Mouse (Mus musculus): ENCODE data around the gene Nell2.

Nell2 gene

GRCm38 (mm10) chr15:95108626-95109025 lies 419.7 kb downstream of the Nell2 start:
- in situ Hi-C loops (cut with MboI, MseI): no loop called here

DNA sequence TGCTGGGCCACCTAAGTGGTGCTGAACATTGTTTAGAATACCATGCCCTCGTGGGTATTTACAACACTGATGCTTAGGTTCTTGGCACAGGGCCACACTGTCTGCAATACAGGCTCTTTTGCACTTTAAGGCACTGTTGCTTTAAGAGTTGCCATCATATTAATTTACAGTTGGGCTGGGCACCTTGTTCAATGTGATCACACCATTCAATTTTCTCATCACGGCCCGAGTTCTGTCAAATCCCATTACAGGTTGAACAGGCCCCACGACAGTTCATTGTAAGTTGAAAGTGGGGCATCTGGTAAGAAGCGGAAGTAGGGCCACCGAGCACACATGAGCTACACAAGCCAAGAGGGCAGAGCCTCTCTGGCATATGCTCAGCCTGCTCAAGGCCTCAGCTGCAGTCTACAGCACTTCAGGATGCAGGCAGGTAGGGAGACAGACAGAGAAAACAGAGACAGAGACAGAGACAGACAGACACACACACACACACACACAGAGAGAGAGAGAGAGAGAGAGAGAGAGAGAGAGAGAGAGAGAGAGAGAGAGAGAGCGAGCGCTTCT lies 421.0 kb downstream of the Nell2 start:
- in situ Hi-C loops (cut with MboI, MseI): no loop called here

DNA sequence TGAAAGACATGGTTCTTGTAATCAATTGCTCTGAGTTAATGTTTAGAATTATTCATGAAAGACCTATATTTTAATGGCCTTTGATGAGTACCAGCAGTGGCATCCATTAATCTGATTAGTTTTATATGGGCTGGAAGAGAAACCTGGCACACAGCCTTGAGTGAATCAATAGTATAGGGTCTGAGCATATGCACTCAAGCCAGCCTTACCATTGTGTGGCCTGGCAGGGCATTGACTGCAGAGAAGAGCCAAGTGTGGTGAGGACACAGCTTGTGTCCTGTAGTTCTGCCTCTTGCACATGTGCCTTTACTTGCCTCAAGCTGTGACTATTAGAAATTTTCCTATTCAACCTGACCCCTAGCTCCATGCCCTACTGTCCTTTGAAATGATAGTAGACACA lies 426.8 kb downstream of the Nell2 start:
- in situ Hi-C loops (cut with MboI, MseI): no loop called here

DNA sequence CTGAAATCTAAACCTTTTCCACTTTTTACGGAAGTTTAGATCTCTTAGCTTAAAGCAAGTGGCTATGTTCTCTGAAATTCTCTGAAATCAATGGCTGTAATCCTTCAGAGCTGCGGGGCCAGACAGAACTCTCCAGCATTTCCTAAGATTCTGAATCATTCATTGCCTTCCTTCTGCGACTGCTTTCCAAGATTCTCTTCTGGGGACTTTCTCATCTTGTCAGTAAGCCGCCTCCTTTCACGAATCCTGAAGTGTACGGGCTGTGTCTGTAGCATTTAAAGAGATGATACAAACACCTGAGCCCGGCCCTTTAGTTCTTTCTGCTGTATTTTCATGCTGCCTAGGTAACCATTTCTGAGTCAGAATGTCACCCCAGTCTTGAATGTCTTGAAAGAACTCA lies 428.2 kb downstream of the Nell2 start:
- in situ Hi-C loops (cut with MboI, MseI): no loop called here

DNA sequence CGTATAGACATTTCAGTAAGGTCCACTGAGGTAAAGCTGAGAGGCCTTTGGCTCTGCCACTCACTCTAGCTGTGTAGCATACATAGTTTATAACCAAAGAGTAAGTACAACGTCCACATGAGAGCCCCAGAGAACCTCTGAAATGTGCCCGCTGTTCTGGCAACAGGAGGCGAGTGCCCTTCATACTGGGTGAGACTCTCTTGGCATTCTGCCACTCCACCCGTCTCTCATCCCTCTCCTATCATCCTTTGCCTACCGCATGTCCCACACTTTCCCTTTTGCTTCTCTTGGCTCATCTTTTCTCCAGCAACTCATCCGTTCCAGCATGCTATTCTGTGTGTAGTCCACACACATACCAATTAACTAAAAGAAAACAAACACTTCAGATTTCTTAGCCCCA lies 442.4 kb downstream of the Nell2 start:
- in situ Hi-C loops (cut with MboI, MseI): no loop called here

GRCm38 (mm10) chr15:95081654-95082053 lies 446.7 kb downstream of the Nell2 start:
- in situ Hi-C loops (cut with MboI, MseI): no loop called here

GRCm38 (mm10) chr15:95075356-95075755 lies 453.0 kb downstream of the Nell2 start:
- in situ Hi-C loops (cut with MboI, MseI): no loop called here

GRCm38 (mm10) chr15:95070881-95071280 lies 457.5 kb downstream of the Nell2 start:
- in situ Hi-C loops (cut with MboI, MseI): no loop called here

- in situ Hi-C loops (cut with MboI, MseI): no loop called here
These were observed 459.6 kb downstream of the Nell2 start for GRCm38 (mm10) chr15:95068799-95069198.

GRCm38 (mm10) chr15:95068023-95068422 lies 460.3 kb downstream of the Nell2 start:
- in situ Hi-C loops (cut with MboI, MseI): no loop called here

GRCm38 (mm10) chr15:95055081-95055650 lies 473.2 kb downstream of the Nell2 start:
- in situ Hi-C loops (cut with MboI, MseI): no loop called here

- in situ Hi-C loops (cut with MboI, MseI): no loop called here
These were observed 479.1 kb downstream of the Nell2 start for GRCm38 (mm10) chr15:95049171-95049729.

GRCm38 (mm10) chr15:95047486-95047885 lies 480.9 kb downstream of the Nell2 start:
- in situ Hi-C loops (cut with MboI, MseI): no loop called here

GRCm38 (mm10) chr15:95044011-95044410 lies 484.3 kb downstream of the Nell2 start:
- in situ Hi-C loops (cut with MboI, MseI): no loop called here

GRCm38 (mm10) chr15:95042437-95042836 lies 485.9 kb downstream of the Nell2 start:
- in situ Hi-C loops (cut with MboI, MseI): no loop called here

DNA sequence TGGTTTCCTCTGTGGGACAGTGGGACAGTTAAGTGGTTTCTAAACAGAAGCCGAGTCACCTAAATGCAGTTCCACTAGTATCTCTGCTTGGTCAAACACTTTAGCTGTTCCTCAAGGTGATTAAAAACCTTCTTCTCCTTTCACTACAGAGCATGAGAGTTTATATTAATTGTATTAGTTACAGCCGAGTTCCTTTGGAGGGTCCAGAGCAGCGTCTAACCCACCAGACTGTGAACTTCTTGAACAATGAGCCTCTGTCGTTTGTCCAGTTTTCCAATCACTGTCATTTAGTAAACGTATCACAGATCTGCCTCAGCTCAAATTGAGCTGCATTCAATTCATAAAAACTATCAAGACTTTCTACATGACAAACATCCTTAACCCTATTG lies 498.9 kb downstream of the Nell2 start:
- in situ Hi-C loops (cut with MboI, MseI): loop anchor here in 1 of 2 experiments (10.0 kb wide), 1 partner anchor 995 kb away; no protein-coding TSS in a partner anchor

- in situ Hi-C loops (cut with MboI, MseI): loop anchor here in 1 of 2 experiments (10.0 kb wide), 1 partner anchor 996 kb away; no protein-coding TSS in a partner anchor
These were observed 499.4 kb downstream of the Nell2 start for GRCm38 (mm10) chr15:95028862-95029486.

All from T-helper 17 cell (primary cell).